ENCODE assay signal across 8 mouse cellular contexts in the genomic region with DNA sequence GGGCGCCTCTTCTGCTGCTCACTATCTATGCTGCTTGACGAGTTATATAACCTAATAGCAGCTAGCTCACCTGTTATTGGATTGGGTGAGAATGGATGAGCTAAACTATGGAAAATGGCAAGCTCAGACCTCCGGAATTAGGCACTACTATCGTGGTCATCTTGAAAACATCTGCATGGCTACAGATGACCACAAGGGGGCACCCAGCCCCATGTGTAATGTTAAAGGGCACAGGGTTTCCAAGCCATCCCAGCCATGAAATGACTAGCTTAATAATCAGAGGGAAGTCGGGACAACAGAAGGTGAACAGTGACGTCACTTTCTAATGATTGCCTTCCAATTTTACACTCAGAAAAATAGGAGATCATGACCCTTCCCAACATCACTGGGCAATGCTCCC. TPM values are rescaled to one million over a fixed set of nuclear protein-coding genes. Genes with fewer than 3 reads are reported as not detected.
DNase-seq lines count a peak whose midpoint lies in the region; ATAC-seq and TF ChIP-seq lines count a peak whose summit lies in the region.

No protein-coding gene starts in this region.

- no peak overlapping the region for H3K4me2 ChIP-seq in hindbrain, embryonic 11.5 days (replicated peaks; ENCODE audit: low read depth, low read length)
- H3K4me2 ChIP-seq in hindbrain, embryonic 16.5 days (ENCODE audit: low read length), result no peak overlapping the region

- no peaks in the 10 kb centered on the region for H3K27me3 ChIP-seq in hindbrain, embryonic 11.5 days (ENCODE audit: control insufficient read depth, insufficient read depth, low read length)
- H3K27me3 ChIP-seq in hindbrain, embryonic 16.5 days (replicated peaks; ENCODE audit: control insufficient read depth, insufficient read depth, low read length), result no peaks in the 10 kb centered on the region
- no peaks in the 10 kb centered on the region for H3K27me3 ChIP-seq in E14TG2a.4 (ENCODE audit: insufficient read depth, low read length)

- H3K9ac ChIP-seq in hindbrain, embryonic 11.5 days (ENCODE audit: low read depth, low read length), result no peak overlapping the region
- H3K9ac ChIP-seq in hindbrain, embryonic 16.5 days (ENCODE audit: low read depth, low read length), result no peak overlapping the region

- 58% methylated on average over 6 of the region's 6 CpGs for WGBS in hindbrain, embryonic 11.5 days
- WGBS in hindbrain, embryonic 16.5 days, result 60% methylated on average over 6 of the region's 6 CpGs

- no peak for TF ChIP-seq POLR2A in brain, embryonic 14.5 days (IDR thresholded peaks at IDR 0.05; ENCODE audit: borderline replicate concordance, extremely low read depth, insufficient read depth, insufficient read length, poor library complexity, severe bottlenecking)

- H3K36me3 ChIP-seq in hindbrain, embryonic 11.5 days (ENCODE audit: control insufficient read depth, insufficient read depth, low read length), result no peaks in the 10 kb centered on the region
- H3K36me3 ChIP-seq in hindbrain, embryonic 16.5 days (ENCODE audit: control insufficient read depth, insufficient read depth, low read length), result no peaks in the 10 kb centered on the region
- no peaks in the 10 kb centered on the region for H3K36me3 ChIP-seq in E14TG2a.4 (ENCODE audit: insufficient read depth, low read length)

- H3K4me3 ChIP-seq in hindbrain, embryonic 11.5 days (ENCODE audit: low read depth, low read length), result no peak overlapping the region
- H3K4me3 ChIP-seq in hindbrain, embryonic 16.5 days (ENCODE audit: low read length), result no peak overlapping the region
- H3K4me3 ChIP-seq in E14TG2a.4 (replicated peaks; ENCODE audit: low read length), result no peak overlapping the region

- H3K9me3 ChIP-seq in hindbrain, embryonic 11.5 days (ENCODE audit: control insufficient read depth, low read length), result no peaks in the 10 kb centered on the region
- H3K9me3 ChIP-seq in hindbrain, embryonic 16.5 days (ENCODE audit: control insufficient read depth, low read length), result no peaks in the 10 kb centered on the region
- H3K9me3 ChIP-seq in E14TG2a.4 (ENCODE audit: low read length), result peaks cover 19% of the 10 kb centered on the region

- DNase-seq in hindbrain, embryonic 11.5 days (ENCODE audit: low spot score), result peak; percentile 77
- peak; percentile 73 for DNase-seq in brain, embryonic 14.5 days (ENCODE audit: low read depth)
- peak; percentile 66 for DNase-seq in gastrocnemius, adult 18-20 months (ENCODE audit: low spot score)
- DNase-seq in kidney, postnatal 14 days, result peak; percentile 75
- DNase-seq in mesoderm, embryonic 11.5 days (ENCODE audit: low read depth, low spot score), result peak; percentile 63
- DNase-seq in thymus, postnatal 25 days, result peak; percentile 26

- no peak overlapping the region for H3K27ac ChIP-seq in hindbrain, embryonic 11.5 days (ENCODE audit: low read depth, low read length)
- H3K27ac ChIP-seq in hindbrain, embryonic 16.5 days (ENCODE audit: low read depth, low read length), result no peak overlapping the region

- TF ChIP-seq CTCF in E14TG2a.4 (conservative IDR thresholded peaks at IDR 0.05; ENCODE audit: low read length), result peak; percentile 57
- TF ChIP-seq CTCF in brain, embryonic 14.5 days (IDR thresholded peaks at IDR 0.05; ENCODE audit: borderline replicate concordance, extremely low read depth, insufficient read depth, insufficient read length), result peak; percentile 74; the same call in 1 of the 2 replicates

- no peak for ATAC-seq in hindbrain, embryonic 11.5 days (ENCODE audit: low FRiP score)
- no peak for ATAC-seq in hindbrain, embryonic 16.5 days

- H3K4me1 ChIP-seq in hindbrain, embryonic 11.5 days (replicated peaks; ENCODE audit: control insufficient read depth, insufficient read depth, low read length), result no peaks in the 10 kb centered on the region
- no peaks in the 10 kb centered on the region for H3K4me1 ChIP-seq in hindbrain, embryonic 16.5 days (ENCODE audit: control insufficient read depth, insufficient read depth, low read depth, low read length)
- H3K4me1 ChIP-seq in E14TG2a.4 (replicated peaks; ENCODE audit: low read depth, low read length), result no peaks in the 10 kb centered on the region

RNA-seq across cellular contexts. Expression of gene Mmd, which starts 57.7 kb away (rescaled TPM):
- polyA plus RNA-seq in hindbrain, embryonic 11.5 days (2014; fragmentation: Nextera tagmentation; extraction: Ambion mirVana), result 47.7 and 57.6 TPM in 2 replicates
- polyA plus RNA-seq in hindbrain, embryonic 16.5 days (2015; fragmentation: Nextera tagmentation; extraction: Ambion mirVana), result 118 and 125 TPM in 2 replicates
- 78.5 and 102 TPM in 2 replicates for polyA plus RNA-seq in brain, embryonic 14.5 days (2012; rRNA removed)
- total RNA-seq in gastrocnemius, adult 18-20 months (2021), result 10 to 100 TPM in 1 of 2 experiments, 1 to 10 TPM in 1; 9.5 to 16.2 TPM

Comparison
In these comparisons a context has a peak if more than half of its experiments do, and no peak if none do; other contexts are left out.
1. DNase-seq: peak in every context shown above with its lines; median percentile 77 in hindbrain, embryonic 11.5 days; 75 in kidney, postnatal 14 days; 73 in brain, embryonic 14.5 days; 66 in gastrocnemius, adult 18-20 months; 63 in mesoderm, embryonic 11.5 days; 26 in thymus, postnatal 25 days.